Mouse (Mus musculus): ENCODE data around the gene Gm26965. TPM values are rescaled to one million over a fixed set of nuclear protein-coding genes. Genes with fewer than 3 reads are reported as not detected.
A peak's percentile ranks its signal among the peaks of the same experiment; 100 is the strongest.
"Not testable (repeated sequence)": the region's sequence is repeated elsewhere in the genome, so short reads cannot be mapped to it uniquely, and the experiment has no call there.

The Gm26965 gene
- total RNA-seq (2021): not detected

DNA sequence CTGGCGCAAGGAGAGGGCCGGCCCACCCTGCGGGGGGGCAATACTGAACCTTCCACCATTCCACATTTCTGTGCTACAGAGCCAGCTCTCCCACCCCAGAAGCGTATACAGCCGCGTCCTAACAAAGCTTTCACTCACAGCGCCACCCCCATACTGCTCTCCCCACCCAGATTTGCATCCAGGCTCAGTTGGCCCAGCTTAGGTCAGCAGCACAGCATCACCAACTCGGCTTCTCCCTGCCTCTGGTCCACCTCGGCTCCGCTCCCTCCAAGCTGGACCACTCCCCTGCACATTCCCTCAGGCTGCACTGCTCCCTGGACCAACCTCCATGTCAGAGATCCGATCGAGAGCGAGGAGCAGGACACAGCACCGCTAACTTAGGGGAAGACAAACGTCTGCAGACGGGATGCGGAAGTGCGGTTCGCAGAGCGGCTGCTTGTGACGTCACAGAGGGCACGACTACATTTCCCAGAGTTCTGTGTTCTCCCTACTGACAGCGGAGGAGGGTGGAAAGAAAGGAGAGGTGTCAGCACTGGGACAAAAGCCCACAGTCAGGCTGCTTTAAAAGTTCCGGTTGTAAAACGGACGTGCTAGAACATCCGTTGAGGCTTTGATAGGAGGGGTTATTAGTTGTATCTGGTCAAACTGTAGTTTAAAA, at the start of gene Gm26965, which contains the start of gene Zfp87:
TSS of gene Gm26965 (minus strand) at position 399 of the 658 bp plus-strand sequence.
TSS of gene Zfp87 (minus strand) at position 425 of the 658 bp plus-strand sequence.
- intact Hi-C loops (cut with DNase I): loop anchor here (1.0 kb wide), 2 partner anchors 27 to 42 kb away; partner anchors contain the start of genes Zfp748 and Zfp874b
- DNase-seq (ENCODE audit: low spot score in 2 of 2): peak; percentile 95 to 97

DNA sequence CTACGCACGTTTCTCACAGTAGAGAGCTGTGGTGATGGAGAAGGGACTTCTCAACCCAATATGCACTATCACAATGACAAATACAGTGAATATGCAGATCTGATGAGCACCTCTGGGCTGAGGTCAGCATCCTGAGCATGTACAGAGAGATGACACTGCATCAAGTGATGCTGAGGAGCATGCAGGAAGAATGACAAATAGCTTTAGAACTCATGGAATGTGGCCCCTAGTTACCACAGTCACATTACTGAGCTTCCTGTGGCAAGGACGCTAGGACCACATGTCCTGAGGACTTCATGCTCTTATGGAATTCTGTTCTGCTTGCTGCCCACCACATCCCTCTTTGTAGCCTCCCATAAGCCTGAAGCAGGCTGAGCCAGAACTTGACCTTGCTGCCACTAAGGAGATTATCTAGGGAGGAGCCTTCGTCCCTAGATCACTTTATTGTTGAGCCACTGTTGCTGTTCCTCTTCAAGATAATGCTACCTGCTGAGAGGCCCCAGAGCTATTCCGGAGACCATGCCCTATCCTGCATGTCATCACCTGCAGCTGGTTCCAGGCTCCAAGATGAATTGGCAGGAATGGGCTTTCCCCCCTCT, 46.7 kb upstream of the Gm26965 start:
- DNase-seq (ENCODE audit: low spot score in 2 of 2): no peak
- intact Hi-C loops (cut with DNase I): no loop called here

DNA sequence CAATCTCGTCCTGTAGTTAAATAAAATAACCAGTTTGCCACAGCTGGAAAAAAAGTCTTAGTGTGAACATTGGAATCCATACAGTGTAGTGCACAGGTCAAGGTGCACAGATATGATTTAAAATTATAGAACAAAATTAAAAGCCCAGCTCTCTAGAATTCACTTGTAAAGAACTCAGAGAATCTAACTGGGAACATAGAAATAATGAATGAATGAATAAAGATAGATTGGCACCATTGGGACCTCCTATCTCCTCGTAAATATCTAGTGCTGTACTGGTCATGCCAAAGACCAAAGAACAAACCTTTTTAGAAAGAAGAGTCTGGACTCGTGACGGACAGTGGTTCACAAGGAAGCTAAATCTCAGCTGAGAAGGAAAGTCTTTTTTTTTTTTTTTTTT, 27.8 kb upstream of the Gm26965 start, which contains the start of gene Zfp748:
TSS of gene Zfp748 (minus strand) at position 101 of the 400 bp plus-strand sequence.
- DNase-seq (ENCODE audit: low spot score in 2 of 2): no peak
- intact Hi-C loops (cut with DNase I): loop anchor here (1.0 to 5.0 kb wide), 2 partner anchors 27 to 54 kb away; partner anchors contain the start of genes Gm26965, Zfp729b and Zfp87

DNA sequence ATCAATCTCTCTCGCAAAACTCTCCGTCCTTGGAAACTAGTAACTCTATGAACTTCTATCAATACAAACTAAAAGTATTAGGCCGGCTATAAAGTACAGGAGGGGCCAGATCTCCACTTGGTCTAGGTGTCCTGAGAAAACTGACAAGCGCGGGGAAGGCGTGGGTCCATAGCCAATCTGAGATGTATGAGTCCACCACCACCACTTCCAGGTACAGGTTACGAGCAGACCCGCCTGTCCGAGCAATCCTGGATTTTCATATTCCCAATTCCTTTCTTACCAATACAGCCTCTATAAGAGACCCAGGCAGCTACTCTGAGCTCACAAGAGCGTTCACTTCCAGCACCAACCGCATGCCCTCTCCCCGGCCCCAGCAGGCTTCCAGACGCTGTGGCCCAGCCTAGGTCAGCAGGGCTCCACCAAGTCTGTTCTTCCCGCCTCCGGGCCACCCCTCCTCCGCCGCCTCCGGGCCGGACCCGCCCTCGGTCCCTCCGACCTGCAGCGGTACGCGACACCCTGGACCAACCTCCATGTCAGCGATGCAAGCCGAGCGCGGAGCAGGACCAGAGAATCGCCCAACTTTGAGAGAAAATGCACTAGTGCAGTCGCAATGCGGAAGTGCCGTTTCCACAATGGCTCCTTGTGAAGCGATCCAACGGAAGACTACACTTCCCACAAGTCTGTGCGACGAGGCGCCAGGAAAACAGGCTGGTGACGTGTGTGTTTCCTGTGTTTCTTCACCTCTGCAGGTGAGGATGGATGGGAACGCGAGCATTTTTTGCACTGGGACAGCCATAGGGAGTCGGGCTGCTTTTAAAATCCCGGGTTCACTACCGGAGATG, 26.8 kb upstream of the Gm26965 start:
- intact Hi-C loops (cut with DNase I): loop anchor here (1.0 to 5.0 kb wide), 2 partner anchors 26 to 55 kb away; partner anchors contain the start of genes Gm26965, Zfp729b and Zfp87
- DNase-seq (ENCODE audit: low spot score in 2 of 2): peak; percentile 92 to 96

DNA sequence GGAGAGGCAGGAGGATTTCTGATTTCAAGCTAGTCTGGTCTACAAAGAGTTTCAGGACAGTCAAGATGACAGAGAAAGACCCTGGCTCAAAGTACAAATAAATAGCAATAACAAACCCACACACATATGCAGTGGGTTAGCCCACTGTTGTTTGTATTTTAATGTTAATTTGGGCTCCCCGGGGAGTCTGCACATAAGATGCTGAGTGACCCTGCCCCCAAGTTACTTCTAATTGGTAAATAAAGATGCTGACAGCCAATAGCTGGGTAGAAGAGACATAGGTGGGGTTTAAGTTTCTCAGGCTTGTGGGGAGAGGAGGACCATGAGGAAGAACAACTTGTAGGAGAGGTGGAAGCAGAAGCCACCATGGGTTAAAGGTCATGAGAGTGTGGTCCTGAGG, 20.0 kb upstream of the Gm26965 start:
- intact Hi-C loops (cut with DNase I): no loop called here
- DNase-seq (ENCODE audit: low spot score in 2 of 2): no peak

DNA sequence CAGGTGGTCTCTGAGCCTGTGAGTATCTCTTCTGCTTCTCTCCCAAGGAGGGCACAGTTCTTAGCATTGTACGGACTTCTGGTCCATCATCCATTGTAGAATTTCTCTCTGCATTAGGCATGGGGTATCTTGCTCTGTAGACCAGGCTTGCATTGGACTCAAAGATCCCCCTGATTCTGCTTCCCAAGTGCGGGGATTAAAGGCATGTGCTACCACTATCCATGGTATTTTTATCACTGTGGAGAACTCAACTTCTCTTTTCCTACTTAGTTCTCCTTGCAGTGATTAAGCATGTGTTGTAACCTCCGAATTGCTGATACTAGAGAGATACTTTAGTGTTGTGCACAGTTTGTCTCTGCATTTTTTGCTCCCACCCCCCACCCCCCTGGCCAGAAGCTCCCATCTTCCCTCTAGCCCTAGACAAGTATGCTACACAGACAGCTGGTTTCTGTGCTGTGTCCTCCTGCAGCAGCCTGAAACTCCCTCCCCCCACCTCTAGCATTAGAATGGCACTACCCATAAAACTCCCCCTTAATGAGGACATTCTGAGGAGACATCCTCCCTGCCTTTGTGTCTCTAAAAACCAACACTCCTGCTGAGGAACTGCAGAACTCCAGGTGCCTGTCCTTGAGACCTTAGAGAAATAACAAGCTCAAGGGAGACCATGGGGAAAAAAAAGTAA, 1.2 kb upstream of the Gm26965 start:
- no peak for DNase-seq (ENCODE audit: low spot score in 2 of 2)
- intact Hi-C loops (cut with DNase I): no loop called here

DNA sequence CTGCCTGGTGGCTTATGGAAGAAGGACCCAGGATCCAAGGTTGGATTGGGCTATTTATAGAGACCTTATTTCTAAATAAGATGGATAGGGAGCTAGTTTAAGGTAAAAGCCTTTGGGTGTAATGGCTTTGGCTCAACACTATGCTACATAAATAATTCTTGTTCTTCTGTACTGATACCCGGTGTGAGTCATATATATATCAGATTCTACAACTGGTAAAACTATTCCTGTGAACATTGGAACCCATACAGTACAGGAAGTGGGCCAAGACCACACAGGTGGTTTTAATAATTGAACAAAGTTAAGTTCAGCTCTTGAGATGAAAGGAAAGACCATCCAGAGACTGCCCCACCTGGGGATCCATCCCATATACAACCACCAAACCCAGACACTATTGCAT, 25.0 kb downstream of the Gm26965 start:
- DNase-seq (ENCODE audit: low spot score in 2 of 2): no peak
- intact Hi-C loops (cut with DNase I): loop anchor here (1.0 kb wide), 1 partner anchor 17 kb away; the partner anchor contains the start of gene Zfp874b

DNA sequence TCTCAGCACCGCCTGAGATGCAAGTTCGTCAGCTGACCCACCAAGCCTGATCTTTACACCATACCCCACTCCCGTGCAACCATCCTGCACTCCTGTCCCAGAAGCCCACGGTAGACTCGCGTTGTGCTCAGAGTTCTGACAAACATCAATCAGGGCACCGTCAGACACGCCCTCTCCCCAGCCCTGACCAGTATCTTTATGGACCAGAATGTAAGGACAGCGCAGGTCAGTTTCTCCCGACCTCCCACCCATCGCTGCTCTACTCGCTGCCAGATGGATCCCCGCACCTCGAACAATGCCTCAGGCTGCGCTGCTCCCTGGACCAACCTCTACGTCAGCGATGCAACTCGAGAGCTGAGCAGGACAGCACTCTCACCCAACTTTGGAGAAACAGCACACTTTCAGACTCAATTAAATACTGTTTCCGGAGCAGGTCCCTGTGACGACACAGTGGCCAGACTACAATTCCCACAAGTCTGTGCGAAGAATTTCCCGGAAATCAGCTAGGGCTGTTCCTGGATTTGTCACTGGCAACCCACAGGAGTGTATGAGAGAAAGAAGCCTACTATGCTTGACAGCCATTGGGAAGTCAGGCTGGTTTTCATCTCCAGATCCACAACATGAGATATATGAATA, 25.7 kb downstream of the Gm26965 start, which contains the start of gene Zfp58:
TSS of gene Zfp58 (minus strand) at position 472 of the 636 bp plus-strand sequence.
- intact Hi-C loops (cut with DNase I): loop anchor here (1.0 kb wide), 1 partner anchor 16 kb away; the partner anchor contains the start of gene Zfp874b
- peak; percentile 87 to 96 for DNase-seq (ENCODE audit: low spot score in 2 of 2)

DNA sequence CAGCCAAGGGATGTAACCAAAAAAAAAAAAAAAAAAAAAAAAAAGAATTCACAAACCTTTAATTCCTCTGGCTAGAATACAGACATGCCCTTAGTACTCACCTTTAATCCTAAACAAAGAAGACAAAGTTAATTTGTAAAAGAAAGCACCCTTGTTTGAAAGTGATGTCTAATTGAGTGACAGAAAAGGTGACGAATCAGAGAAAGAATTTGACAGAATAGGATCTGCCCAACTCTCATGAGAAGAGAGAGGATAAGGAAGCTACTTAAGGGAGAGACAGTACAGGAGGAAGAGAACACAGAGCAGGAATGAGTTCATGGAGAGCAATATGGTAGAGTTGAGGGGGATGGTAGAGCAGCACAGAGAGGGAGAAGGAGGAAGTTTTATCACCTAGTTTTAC, 30.3 kb downstream of the Gm26965 start:
- intact Hi-C loops (cut with DNase I): no loop called here
- no peak for DNase-seq (ENCODE audit: low spot score in 2 of 2)

DNA sequence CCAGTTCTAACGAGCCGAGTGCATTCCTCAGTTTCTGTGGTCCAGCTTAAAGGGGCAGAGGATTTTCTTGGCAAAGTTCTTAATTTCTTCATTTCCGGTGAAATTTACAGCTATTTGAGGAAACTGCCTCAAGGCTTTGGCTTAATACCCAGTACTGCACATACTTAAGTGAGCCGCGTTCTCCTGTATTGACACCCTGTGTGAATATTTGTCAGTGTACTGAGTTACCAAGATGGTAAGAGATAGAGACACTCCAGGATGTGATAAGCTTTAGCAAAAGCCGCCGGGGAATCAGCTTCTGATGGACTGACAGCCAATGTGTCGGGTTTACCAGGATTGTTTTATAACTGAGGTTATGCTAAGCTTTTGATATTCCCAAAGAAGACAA, 41.5 kb downstream of the Gm26965 start:
- DNase-seq (ENCODE audit: low spot score in 2 of 2): no peak
- intact Hi-C loops (cut with DNase I): loop anchor here (1.0 kb wide), 3 partner anchors 16 to 42 kb away; partner anchors contain the start of genes Gm26965, Zfp58, Zfp87 and Zfp874a

DNA sequence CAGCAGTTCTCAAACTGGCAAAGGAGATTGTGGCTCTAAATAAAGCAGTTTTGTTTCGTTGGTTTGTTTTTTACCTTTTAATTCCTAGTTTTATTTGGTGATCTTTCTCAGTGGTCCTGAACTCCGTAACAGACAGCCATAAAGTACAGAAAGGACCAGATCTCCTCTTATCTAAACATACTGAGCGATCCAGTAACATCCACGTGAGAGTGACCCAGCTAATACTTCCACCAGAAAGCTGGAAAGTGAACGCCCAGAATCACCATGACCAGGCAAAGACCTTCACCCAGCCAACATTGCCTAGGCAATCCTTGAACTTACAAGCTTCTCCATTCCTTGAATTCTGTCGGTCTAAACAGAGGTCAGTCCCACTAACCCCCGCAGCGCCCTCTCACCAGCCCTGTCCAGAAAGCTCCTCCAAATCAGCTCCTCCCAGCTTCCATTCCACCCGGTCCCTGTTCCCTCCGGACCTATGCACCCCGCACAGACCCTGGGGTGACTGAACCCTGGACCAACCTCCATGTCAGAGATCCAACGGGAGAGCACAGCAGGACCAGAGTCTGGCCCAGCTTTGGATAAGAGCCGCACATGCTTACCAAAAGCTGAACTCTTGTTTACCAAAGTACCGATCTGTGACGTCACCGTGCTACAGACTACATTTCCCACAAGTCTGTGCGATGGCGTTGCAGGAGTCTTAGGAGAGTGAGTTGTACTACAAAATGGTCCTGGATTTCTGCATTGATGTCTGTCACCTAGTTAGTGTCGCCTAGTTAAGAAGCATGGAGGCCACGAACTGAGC, 42.1 kb downstream of the Gm26965 start, which contains the start of gene Zfp874b:
TSS of gene Zfp874b (minus strand) at position 634 of the 799 bp plus-strand sequence.
- DNase-seq (ENCODE audit: low spot score in 2 of 2): peak; percentile 92 to 96
- intact Hi-C loops (cut with DNase I): loop anchor here (1.0 kb wide), 3 partner anchors 16 to 42 kb away; partner anchors contain the start of genes Gm26965, Zfp58, Zfp87 and Zfp874a

DNA sequence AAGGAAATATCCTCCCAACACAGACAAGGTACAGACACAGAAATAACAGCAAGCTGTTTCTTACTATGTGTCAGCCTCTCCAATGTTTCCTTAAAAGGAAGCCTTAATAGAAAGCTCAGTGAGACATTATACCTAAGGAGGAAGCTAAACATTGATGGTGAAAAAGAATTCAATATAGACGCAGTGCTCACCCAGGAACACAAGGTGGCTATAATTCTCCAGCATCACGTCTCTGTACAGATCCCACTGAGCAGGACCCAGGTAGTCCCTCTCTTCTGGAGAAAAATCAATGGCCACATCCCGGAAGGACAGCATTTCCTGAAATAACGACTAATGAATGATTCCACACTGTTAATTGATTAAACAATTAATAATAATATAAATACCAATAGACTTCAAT, 44.4 kb downstream of the Gm26965 start:
- no peak for DNase-seq (ENCODE audit: low spot score in 2 of 2)
- intact Hi-C loops (cut with DNase I): no loop called here

DNA sequence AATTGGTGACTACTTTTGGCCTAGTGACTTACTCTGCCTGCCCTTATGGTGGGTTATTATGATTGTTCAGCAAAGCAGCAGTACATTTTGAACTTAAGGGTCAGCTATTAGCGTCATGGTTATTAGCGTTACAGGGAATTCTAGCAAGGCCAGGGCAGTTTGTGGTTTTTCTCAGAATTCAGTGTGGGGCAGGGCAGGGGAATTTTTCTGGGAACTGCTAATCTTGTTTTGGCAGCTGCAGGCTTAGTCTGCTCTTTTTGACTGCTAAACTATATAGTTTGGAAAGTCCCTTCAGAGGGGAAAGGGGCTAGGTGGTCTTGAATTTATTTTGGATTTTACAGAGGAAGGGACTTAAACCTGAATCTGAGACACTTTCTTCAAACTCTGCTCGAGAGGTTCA, 56.7 kb downstream of the Gm26965 start:
- intact Hi-C loops (cut with DNase I): no loop called here

DNA sequence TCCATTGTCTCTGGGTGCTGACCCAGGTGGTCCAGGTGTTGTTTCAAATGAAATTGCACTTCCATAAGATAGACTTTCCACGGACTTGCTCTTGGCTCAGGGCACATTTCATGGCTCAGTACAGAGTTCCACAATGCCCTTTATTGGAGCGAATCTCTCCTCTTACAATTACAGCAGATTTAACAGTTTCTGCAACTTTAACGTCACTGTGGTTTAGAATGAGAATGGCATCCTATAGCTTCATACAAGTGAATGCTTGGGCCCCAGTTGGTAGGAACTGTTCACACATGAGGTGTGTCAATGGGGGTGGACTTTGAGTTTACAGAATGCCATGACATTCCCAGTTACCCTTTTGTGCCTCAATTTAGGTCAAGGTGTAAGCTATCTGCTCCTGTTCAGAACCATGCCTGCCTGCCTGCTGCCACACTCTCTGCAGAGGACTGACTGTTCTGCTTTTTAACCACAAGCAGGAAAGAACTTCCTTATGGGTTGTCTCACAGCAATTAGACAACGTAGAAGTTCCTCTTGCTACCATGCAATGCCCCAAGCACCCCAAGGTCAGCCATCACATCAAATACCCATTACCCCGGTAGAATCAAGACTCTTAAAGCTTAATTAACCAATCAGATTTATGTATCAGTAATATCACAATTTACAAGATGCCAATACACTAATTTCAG, 62.3 kb downstream of the Gm26965 start:
- intact Hi-C loops (cut with DNase I); DNase-seq (ENCODE audit: low spot score in 2 of 2): not testable (repeated sequence)

More for the DNA sequence above, 56.7 kb downstream of the Gm26965 start:
- no peak for DNase-seq (ENCODE audit: low spot score in 2 of 2)

DNA sequence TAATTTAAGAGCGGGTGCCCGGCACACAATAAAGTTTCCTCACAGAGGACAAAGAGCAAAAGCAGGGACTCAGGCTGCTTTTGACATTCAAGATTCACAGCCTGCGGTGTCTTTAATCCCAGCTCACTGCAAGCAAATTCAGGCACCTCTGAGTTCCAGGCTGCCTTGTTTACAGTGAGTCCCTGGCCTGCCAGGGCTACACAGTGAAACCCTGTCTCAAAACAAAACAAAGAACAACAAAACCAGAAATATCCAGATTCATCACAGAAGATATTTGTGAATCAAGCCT, 74.0 kb downstream of the Gm26965 start:
- intact Hi-C loops (cut with DNase I): no loop called here
- DNase-seq (ENCODE audit: low spot score in 2 of 2): no peak

DNA sequence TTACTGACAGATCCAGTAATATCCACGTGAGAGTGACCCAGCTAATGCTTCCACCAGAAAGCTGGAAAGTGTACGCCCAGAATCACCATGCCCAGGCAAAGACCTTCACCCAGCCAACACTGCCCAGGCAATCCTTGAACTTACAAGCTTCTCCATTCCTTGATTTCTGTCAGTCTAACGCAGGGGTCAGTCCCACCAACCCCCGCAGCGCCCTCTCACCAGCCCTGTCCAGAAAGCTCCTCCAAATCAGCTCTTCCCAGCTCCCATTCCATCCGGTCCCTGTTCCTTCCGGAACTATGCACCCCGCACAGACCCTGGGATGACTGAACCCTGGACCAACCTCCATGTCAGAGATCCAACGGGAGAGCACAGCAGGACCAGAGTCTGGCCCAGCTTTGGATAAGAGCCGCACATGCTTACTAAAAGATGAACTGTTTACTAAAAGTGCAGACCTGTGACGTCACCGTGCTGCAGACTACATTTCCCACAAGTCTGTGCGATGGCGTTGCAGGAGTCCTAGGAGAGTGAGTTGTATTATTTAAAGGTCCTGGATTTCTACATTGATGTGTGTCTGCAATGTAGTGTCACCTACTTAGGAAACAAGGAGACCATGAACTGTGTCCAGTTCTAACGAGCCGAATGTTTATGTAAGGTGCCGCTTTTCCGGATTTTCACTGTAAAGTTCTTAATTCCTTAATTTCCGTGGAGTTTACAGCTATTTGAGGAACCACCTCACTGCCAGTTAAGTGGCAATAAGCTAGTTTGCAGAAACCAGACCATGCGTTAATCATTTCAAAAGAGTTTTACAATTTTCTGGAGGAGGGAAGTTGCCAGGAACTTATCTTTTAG, 74.6 kb downstream of the Gm26965 start, which contains the start of gene Zfp874a:
TSS of gene Zfp874a (minus strand) at position 453 of the 849 bp plus-strand sequence.
- peak; percentile 92 to 97 for DNase-seq (ENCODE audit: low spot score in 2 of 2)
- intact Hi-C loops (cut with DNase I): loop anchor here (1.0 kb wide), 1 partner anchor 33 kb away; the partner anchor contains the start of gene Zfp874b
